Mouse (Mus musculus) heart, embryonic 10.5 days (tissue): ENCODE data around the gene Gm10570. TPM values are rescaled to one million over a fixed set of nuclear protein-coding genes. Genes with fewer than 3 reads are reported as not detected.

Experiments used
- DNase-seq: peaks from one replicate; pipeline ENCODE4 v3.0.0-alpha.2; 2017; ENCODE audit warnings: low spot score
- H3K27ac ChIP-seq: fragments of 300-500 bp; sonication (generic); 2 replicates; pipeline ENCODE4 v1.5.1; 2016; ENCODE audit warnings: mild to moderate bottlenecking
- H3K27me3 ChIP-seq: fragments of 300-500 bp; sonication (generic); 2 replicates; pipeline ENCODE4 v1.6.1; 2016; ENCODE audit warnings: mild to moderate bottlenecking; ENCODE audit not compliant: poor library complexity, insufficient read depth, severe bottlenecking
- H3K36me3 ChIP-seq: fragments of 300-500 bp; sonication (generic); 2 replicates; pipeline ENCODE4 v1.6.1; 2016; ENCODE audit warnings: mild to moderate bottlenecking, moderate library complexity
- H3K4me1 ChIP-seq: fragments of 300-500 bp; sonication (generic); 2 replicates; pipeline ENCODE4 v1.6.1; 2016; ENCODE audit warnings: mild to moderate bottlenecking
- H3K4me3 ChIP-seq: fragments of 300-500 bp; sonication (generic); 2 replicates; pipeline ENCODE4 v1.5.1; 2016; ENCODE audit warnings: mild to moderate bottlenecking, moderate library complexity
- H3K9me3 ChIP-seq: fragments of 300-500 bp; sonication (generic); 2 replicates; pipeline ENCODE4 v1.6.1; 2016; ENCODE audit warnings: mild to moderate bottlenecking, moderate library complexity
- WGBS: fragments of 180-500 bp; shearing (Covaris S2); methylation state at CpG from one replicate; pipeline ENCODE4 v1.1.7; 2016; 5-methylcytosine and 5-hydroxymethylcytosine counted together
- polyA plus RNA-seq: library from polyadenylated mRNA; unstranded; fragments of >200 nt; fragmentation: Nextera tagmentation; extraction: Ambion mirVana; gene quantifications from 2 replicates; pipeline ENCODE4 v1.2.1, GENCODE M21; 2016

The Gm10570 gene
- polyA plus RNA-seq, 1 experiment from 2014 or later = 0.58 TPM

DNA sequence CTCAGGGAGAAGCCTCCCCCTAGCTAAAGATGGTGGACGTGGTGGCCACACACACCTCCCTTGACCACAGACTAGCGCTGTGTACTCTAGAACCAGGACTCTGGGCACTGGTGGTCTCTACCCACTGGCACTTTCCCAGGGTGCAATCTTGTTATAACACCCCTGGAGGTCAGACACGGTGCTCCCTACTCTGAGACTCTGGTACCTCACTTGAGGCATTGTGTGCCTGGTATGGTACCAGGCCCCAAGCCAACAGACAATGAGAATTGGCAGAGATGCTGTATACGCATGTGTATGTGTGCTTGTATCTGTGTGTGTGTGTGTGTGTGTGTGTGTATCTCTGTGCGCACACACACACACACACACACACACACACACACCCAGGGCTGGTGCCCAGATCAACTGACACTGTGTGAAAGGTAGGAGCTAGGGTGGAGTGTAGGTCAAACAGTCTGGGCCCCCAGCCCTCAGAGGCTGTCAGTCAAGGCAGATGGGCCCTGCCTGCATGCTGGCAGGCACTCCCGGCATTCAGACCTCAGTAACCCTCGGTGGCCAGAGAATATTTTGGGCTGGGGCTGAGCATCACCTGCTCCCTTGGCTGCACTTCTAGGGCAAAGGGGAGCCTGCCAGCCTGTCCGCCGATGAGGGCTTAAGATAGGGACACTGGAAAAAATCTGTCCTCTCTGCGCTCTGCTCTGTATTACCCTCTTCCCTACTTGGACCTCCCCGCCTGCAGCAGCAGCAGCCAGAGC lies 9.4 kb downstream of the Gm10570 start:
- no peak overlapping the region for H3K4me3 ChIP-seq
- DNase-seq = no peak
- 60% methylated on average over 11 of the region's 11 CpGs for WGBS
- peak overlapping the region; percentile 43 for H3K27ac ChIP-seq
- no peaks in the 10 kb centered on the region for H3K36me3 ChIP-seq
- H3K4me1 ChIP-seq = peaks cover 29% of the 10 kb centered on the region
- H3K9me3 ChIP-seq = no peaks in the 10 kb centered on the region
- H3K27me3 ChIP-seq = peaks cover 19% of the 10 kb centered on the region

GRCm38 (mm10) chr4:130297123-130297529 lies 11.3 kb downstream of the Gm10570 start:
- no peaks in the 10 kb centered on the region for H3K9me3 ChIP-seq
- H3K36me3 ChIP-seq = no peaks in the 10 kb centered on the region
- DNase-seq = peak; percentile 90
- peak overlapping the region; percentile 37; the same call in 1 of the 2 replicates for H3K27ac ChIP-seq
- peaks cover 24% of the 10 kb centered on the region for H3K4me1 ChIP-seq
- peaks cover 12% of the 10 kb centered on the region for H3K27me3 ChIP-seq
- H3K4me3 ChIP-seq = no peak overlapping the region
- 17% methylated on average over 13 of the region's 13 CpGs for WGBS

GRCm38 (mm10) chr4:130296243-130296965 lies 12.1 kb downstream of the Gm10570 start:
- DNase-seq = no peak
- Histone ChIP-seq H3K4me3 (no peak overlapping the region), H3K27me3 (peaks cover 12% of the 10 kb centered on the region), H3K4me1 (peaks cover 22% of the 10 kb centered on the region), H3K27ac (peak overlapping the region; percentile 37; the same call in 1 of the 2 replicates), H3K36me3 (no peaks in the 10 kb centered on the region), H3K9me3 (no peaks in the 10 kb centered on the region)
- WGBS = 74% methylated on average over 13 of the region's 13 CpGs

- peaks cover 22% of the 10 kb centered on the region for H3K4me1 ChIP-seq
- WGBS = 53% methylated on average over 23 of the region's 23 CpGs
- peak; percentile 84 for DNase-seq
- peak overlapping the region; percentile 56; the same call in 1 of the 2 replicates for H3K27ac ChIP-seq
- no peaks in the 10 kb centered on the region for H3K36me3 ChIP-seq
- peak overlapping the region; percentile 18; the same call in 1 of the 2 replicates for H3K4me3 ChIP-seq
- H3K27me3 ChIP-seq = peaks cover 3% of the 10 kb centered on the region
- no peaks in the 10 kb centered on the region for H3K9me3 ChIP-seq
Observed at GRCm38 (mm10) chr4:130295047-130295745, 13.3 kb downstream of the Gm10570 start.

DNA sequence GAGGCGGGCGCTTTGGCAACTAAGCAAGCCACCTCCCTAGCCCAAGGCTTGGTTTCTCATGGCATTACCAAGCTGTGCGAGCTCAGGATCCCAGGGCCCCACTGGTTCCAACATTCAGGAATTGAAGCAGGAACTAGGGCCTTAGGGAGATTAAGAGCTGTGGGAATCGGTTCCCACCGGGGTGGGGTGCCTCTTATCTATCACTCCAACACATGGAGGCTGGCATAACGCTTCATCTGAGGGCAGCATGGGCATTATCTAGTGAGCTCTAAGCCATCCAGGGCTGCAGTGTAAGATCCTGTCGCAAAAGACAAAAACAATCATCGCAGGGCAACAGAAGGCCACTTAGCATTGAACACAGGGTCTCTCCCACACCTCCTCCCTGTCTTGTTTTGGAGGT lies 14.0 kb downstream of the Gm10570 start:
- 73% methylated on average over 8 of the region's 8 CpGs for WGBS
- H3K27ac ChIP-seq = no peak overlapping the region
- H3K36me3 ChIP-seq = no peaks in the 10 kb centered on the region

DNA sequence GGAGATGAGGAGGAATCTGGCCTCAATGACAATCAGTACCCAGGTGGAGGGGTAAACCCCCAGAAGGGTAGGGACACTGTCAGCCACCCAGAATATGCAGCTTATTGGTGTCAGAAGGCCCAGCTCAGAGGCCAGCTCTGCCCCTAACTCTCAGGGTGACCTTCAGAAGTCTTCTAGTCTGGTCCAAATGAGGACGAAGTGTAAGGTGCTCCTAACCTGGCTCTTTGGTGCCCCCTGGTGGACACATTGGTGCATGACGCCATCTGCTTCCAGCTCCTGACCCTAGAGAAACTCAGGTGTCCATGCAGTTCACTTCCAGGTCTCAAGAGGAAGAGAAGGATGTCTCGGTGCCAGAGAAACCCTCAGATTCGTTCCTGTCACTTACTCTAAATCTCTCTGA lies 16.2 kb downstream of the Gm10570 start:
- Histone ChIP-seq H3K4me1 (peaks cover 13% of the 10 kb centered on the region), H3K36me3 (no peaks in the 10 kb centered on the region), H3K27me3 (peaks cover 6% of the 10 kb centered on the region), H3K27ac (peak overlapping the region; percentile 70; the same call in 1 of the 2 replicates), H3K9me3 (no peaks in the 10 kb centered on the region), H3K4me3 (no peak overlapping the region)
- DNase-seq = peak; percentile 90
- 5% methylated on average over 4 of the region's 4 CpGs for WGBS

More for the DNA sequence above, 14.0 kb downstream of the Gm10570 start:
- no peak for DNase-seq
- Histone ChIP-seq H3K4me3 (no peak overlapping the region), H3K4me1 (peaks cover 20% of the 10 kb centered on the region), H3K27me3 (peaks cover 3% of the 10 kb centered on the region), H3K9me3 (no peaks in the 10 kb centered on the region)

DNA sequence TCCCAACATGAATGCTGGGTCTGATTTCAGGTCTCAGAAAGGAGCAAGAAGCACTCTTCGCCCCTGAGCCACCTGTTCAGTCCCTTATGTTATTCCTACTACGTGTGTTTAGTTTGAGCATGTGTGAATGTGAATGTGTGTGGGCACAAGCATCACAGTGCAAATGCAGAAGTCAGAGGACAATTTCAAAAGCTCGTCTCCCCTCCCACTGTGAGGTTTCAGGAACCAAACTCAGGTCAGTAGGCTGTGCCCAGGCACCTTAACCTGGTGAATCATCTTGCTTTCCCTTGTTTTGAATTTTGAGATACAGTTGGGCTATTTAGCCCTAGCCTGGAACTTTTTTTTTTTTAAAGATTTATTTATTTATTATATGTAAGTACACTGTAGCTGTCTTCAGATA lies 18.6 kb downstream of the Gm10570 start:
- Histone ChIP-seq H3K36me3 (no peaks in the 10 kb centered on the region), H3K4me3 (no peak overlapping the region), H3K27me3 (peaks cover 21% of the 10 kb centered on the region), H3K27ac (no peak overlapping the region), H3K4me1 (0 out of 2 replicates have a peak, but pooled peaks cover 2% of the 10 kb centered on the region), H3K9me3 (no peaks in the 10 kb centered on the region)
- DNase-seq = no peak
- 61% methylated on average over 3 of the region's 3 CpGs for WGBS

DNA sequence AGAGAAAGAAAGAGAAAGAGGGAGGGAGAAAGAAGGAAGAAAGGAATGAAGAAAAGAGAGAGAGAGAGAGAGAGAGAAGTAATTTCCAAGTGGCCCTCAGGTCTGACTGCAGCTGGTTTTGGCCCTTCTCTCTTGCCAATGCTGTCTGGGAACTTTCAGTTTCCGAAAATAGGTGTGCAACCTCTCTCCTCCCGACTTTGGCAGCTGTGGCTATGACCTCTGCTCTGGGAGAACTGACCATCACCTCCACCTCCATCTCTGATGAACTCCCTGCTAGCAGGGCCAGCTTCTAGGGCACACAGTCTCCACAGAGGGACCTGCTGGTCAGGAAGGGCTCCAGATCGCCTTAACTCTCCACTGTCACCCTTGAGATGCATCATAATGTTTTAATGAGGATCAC lies 21.9 kb downstream of the Gm10570 start:
- Histone ChIP-seq H3K9me3 (no peaks in the 10 kb centered on the region), H3K27ac (no peak overlapping the region), H3K4me3 (no peak overlapping the region), H3K27me3 (peaks cover 48% of the 10 kb centered on the region), H3K36me3 (no peaks in the 10 kb centered on the region), H3K4me1 (no peaks in the 10 kb centered on the region)
- DNase-seq = no peak
- WGBS = 42% methylated on average over 3 of the region's 3 CpGs

DNA sequence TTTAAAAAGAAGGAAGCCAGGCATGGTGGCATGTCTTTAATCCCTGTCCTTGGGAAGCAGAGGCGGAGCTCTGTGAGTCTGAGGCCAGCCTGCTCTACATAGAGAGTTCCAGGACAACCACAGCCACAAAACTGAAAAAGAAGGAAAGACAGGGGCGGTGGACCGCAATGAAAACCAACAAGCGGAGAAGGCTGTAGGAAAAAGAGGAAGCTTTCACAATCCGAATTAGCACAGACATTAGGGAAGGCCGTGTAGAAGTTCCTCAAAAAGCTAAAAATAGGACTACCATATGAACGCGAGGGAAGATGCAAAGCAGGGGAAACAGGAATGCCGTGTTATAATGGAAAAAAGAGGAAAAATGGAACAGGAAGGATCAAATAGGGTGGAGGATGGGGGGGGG lies 24.6 kb downstream of the Gm10570 start:
- no peak for DNase-seq
- WGBS = 71% methylated on average over 9 of the region's 9 CpGs
- Histone ChIP-seq H3K9me3 (no peaks in the 10 kb centered on the region), H3K4me1 (no peaks in the 10 kb centered on the region), H3K27ac (no peak overlapping the region), H3K4me3 (no peak overlapping the region), H3K27me3 (peaks cover 66% of the 10 kb centered on the region), H3K36me3 (no peaks in the 10 kb centered on the region)

DNA sequence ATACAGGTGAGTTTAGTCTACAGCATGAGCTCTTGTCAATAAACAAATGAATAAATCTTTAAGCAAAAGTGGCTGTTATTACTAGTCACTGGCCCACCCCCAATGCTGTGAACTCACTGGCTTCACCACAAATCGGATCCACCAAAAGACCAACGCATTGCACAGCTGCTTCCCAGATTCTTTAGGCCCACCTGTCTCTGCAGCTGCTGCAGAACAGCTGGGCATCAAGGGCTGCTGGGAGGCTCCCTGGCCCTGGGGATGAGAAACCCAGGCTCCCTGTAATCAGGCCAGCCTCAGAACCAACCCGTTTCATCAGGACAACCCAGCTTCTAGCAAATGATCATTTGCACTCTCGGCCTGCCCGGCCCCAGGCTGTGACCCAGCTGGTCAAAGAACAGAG lies 25.6 kb downstream of the Gm10570 start:
- H3K36me3 ChIP-seq = no peaks in the 10 kb centered on the region
- no peaks in the 10 kb centered on the region for H3K4me1 ChIP-seq
- H3K27ac ChIP-seq = no peak overlapping the region
- no peak for DNase-seq
- 74% methylated on average over 5 of the region's 5 CpGs for WGBS
- no peaks in the 10 kb centered on the region for H3K9me3 ChIP-seq
- peaks cover 74% of the 10 kb centered on the region for H3K27me3 ChIP-seq
- no peak overlapping the region for H3K4me3 ChIP-seq

DNA sequence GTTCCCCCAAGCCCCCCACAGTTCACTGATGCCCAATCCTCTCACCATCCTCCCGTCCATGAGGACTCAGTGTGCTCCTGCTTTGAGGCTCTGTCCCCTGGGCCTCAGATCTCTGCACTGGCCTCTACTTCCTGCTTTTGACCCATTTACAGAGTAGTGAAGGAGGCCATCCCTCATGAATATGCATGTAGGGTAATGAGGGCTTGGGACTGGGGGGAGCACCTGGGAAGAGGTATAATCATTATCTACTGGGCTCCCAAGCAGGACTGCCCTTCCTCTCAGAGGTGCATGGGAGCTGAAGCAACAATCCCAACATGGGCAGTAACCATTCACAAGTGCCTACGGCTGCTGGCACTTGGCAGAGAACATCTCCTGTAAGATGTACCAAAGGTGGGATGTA lies 29.4 kb downstream of the Gm10570 start, which contains the start of gene Serinc2:
Serinc2 (minus strand) TSS at position 101 of the 400 bp plus-strand sequence.
- 64% methylated on average over 2 of the region's 2 CpGs for WGBS

DNA sequence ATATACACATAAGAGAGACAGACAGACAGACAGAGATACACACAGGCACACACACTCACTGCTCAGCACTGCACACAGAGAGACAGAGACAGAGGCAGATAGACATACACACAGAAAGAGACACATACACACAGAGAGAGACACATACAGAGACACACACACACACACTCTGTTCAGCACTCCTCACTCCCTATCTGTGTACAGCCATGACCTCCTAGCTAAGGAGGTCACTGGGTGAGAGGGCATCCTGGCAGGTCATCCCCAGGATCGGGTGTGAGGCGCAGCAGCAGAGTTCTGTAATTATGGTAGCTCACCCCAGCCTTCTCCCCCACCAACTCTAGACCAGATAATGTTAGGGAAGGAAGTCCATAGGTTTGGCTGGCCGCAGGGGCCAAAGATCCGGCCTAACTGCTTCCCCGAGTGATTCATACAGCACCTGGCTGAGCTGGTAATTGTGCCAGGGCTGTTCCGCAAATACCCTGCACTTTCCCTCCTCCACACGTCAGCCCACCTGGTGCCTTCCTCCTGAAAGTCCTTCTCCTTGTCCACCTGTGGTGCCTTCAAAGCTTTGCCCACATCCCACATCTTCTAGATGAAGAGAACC lies 31.8 kb downstream of the Gm10570 start:
- no peaks in the 10 kb centered on the region for H3K36me3 ChIP-seq
- peaks cover 22% of the 10 kb centered on the region for H3K4me1 ChIP-seq
- H3K27ac ChIP-seq = no peak overlapping the region
- DNase-seq = no peak
- no peaks in the 10 kb centered on the region for H3K9me3 ChIP-seq
- WGBS = 59% methylated on average over 7 of the region's 7 CpGs
- peaks cover 89% of the 10 kb centered on the region for H3K27me3 ChIP-seq
- no peak overlapping the region for H3K4me3 ChIP-seq

More for the DNA sequence above, 29.4 kb downstream of the Gm10570 start, which contains the start of gene Serinc2:
- H3K27ac ChIP-seq = no peak within 1 kb of the TSS
- no peak for DNase-seq
- no peaks in the 10 kb centered on the region for H3K36me3 ChIP-seq
- no peak within 1 kb of the TSS for H3K4me3 ChIP-seq
- peaks cover 14% of the 10 kb centered on the region for H3K4me1 ChIP-seq
- peaks cover 87% of the 10 kb centered on the region for H3K27me3 ChIP-seq
- no peaks in the 10 kb centered on the region for H3K9me3 ChIP-seq
